Mouse (Mus musculus): Measurements from ENCODE around the gene Itgav. TPM values are rescaled to one million over a fixed set of nuclear protein-coding genes. Genes with fewer than 3 reads are reported as not detected.

Itgav gene
- polyA plus RNA-seq, 1 experiment from 2014 or later: 75.9 TPM

- Histone ChIP-seq H3K36me3 (ENCODE audit: control insufficient read depth, insufficient read depth, low read length) (peaks cover 16% of the 10 kb centered on the region), H3K4me2 (no peak overlapping the region), H3K27me3 (ENCODE audit: control insufficient read depth, insufficient read depth, low read length) (no peaks in the 10 kb centered on the region), H3K4me3 (ENCODE audit: low read depth, low read length) (no peak overlapping the region), H3K4me1 (ENCODE audit: control insufficient read depth, insufficient read depth, low read length) (no peaks in the 10 kb centered on the region), H3K9ac (ENCODE audit: low read depth, low read length) (no peak overlapping the region), H3K9me3 (replicated peaks; ENCODE audit: control insufficient read depth, low read length) (no peaks in the 10 kb centered on the region), H3K27ac (ENCODE audit: low read depth, low read length) (no peak overlapping the region)
- 80% methylated on average over 4 of the region's 4 CpGs for WGBS (ENCODE audit: insufficient replicate concordance)
- ATAC-seq (replicated peaks; ENCODE audit: insufficient number of reproducible peaks, low FRiP score, low TSS enrichment): no peak
These were observed 71.6 kb downstream of the Itgav start for GRCm38 (mm10) chr2:83795766-83796165.

GRCm38 (mm10) chr2:83797902-83798497, 73.8 kb downstream of the Itgav start:
- Histone ChIP-seq H3K36me3 (ENCODE audit: control insufficient read depth, insufficient read depth, low read length) (peaks cover 21% of the 10 kb centered on the region), H3K27ac (ENCODE audit: low read depth, low read length) (no peak overlapping the region), H3K4me2 (no peak overlapping the region), H3K4me1 (ENCODE audit: control insufficient read depth, insufficient read depth, low read length) (no peaks in the 10 kb centered on the region), H3K4me3 (ENCODE audit: low read depth, low read length) (no peak overlapping the region), H3K27me3 (ENCODE audit: control insufficient read depth, insufficient read depth, low read length) (no peaks in the 10 kb centered on the region), H3K9me3 (replicated peaks; ENCODE audit: control insufficient read depth, low read length) (no peaks in the 10 kb centered on the region), H3K9ac (ENCODE audit: low read depth, low read length) (no peak overlapping the region)
- ATAC-seq (replicated peaks; ENCODE audit: insufficient number of reproducible peaks, low FRiP score, low TSS enrichment): no peak
- WGBS (ENCODE audit: insufficient replicate concordance): 82% methylated on average over 9 of the region's 9 CpGs

- 0% methylated on average over 44 of the region's 63 CpGs for WGBS (ENCODE audit: insufficient replicate concordance)
- H3K4me3 ChIP-seq (ENCODE audit: low read depth, low read length): peak within 1 kb of the TSS; percentile 71
- H3K27ac ChIP-seq (ENCODE audit: low read depth, low read length): no peak within 1 kb of the TSS
- H3K4me2 ChIP-seq: peak within 1 kb of the TSS; percentile 94
- peaks cover 4% of the 10 kb centered on the region for H3K27me3 ChIP-seq (ENCODE audit: control insufficient read depth, insufficient read depth, low read length)
- no peaks in the 10 kb centered on the region for H3K36me3 ChIP-seq (ENCODE audit: control insufficient read depth, insufficient read depth, low read length)
- peak; percentile 82 for ATAC-seq (replicated peaks; ENCODE audit: insufficient number of reproducible peaks, low FRiP score, low TSS enrichment)
- no peaks in the 10 kb centered on the region for H3K4me1 ChIP-seq (ENCODE audit: control insufficient read depth, insufficient read depth, low read length)
- peak within 1 kb of the TSS; percentile 70 for H3K9ac ChIP-seq (ENCODE audit: low read depth, low read length)
- no peaks in the 10 kb centered on the region for H3K9me3 ChIP-seq (replicated peaks; ENCODE audit: control insufficient read depth, low read length)
These were observed 88.5 kb downstream of the Itgav start, which contains the start of gene Fam171b for GRCm38 (mm10) chr2:83812483-83813272. Gene Fam171b (plus strand): TSS chr2:83812636.

GRCm38 (mm10) chr2:83813273-83813892, 89.2 kb downstream of the Itgav start:
- no peak overlapping the region; the same call in 1 of the 2 replicates for H3K9ac ChIP-seq (ENCODE audit: low read depth, low read length)
- 19% methylated on average over 10 of the region's 10 CpGs for WGBS (ENCODE audit: insufficient replicate concordance)
- no peak for ATAC-seq (replicated peaks; ENCODE audit: insufficient number of reproducible peaks, low FRiP score, low TSS enrichment)

GRCm38 (mm10) chr2:83814009-83814408, 89.8 kb downstream of the Itgav start:
- peaks cover 4% of the 10 kb centered on the region for H3K27me3 ChIP-seq (ENCODE audit: control insufficient read depth, insufficient read depth, low read length)
- H3K4me1 ChIP-seq (ENCODE audit: control insufficient read depth, insufficient read depth, low read length): no peaks in the 10 kb centered on the region
- 62% methylated on average over 6 of the region's 6 CpGs for WGBS (ENCODE audit: insufficient replicate concordance)
- H3K4me2 ChIP-seq: no peak overlapping the region
- no peaks in the 10 kb centered on the region for H3K9me3 ChIP-seq (replicated peaks; ENCODE audit: control insufficient read depth, low read length)
- H3K9ac ChIP-seq (ENCODE audit: low read depth, low read length): no peak overlapping the region
- H3K4me3 ChIP-seq (ENCODE audit: low read depth, low read length): no peak overlapping the region
- no peak overlapping the region for H3K27ac ChIP-seq (ENCODE audit: low read depth, low read length)
- no peak for ATAC-seq (replicated peaks; ENCODE audit: insufficient number of reproducible peaks, low FRiP score, low TSS enrichment)
- no peaks in the 10 kb centered on the region for H3K36me3 ChIP-seq (ENCODE audit: control insufficient read depth, insufficient read depth, low read length)

More at GRCm38 (mm10) chr2:83813273-83813892, 89.2 kb downstream of the Itgav start:
- Histone ChIP-seq H3K27me3 (ENCODE audit: control insufficient read depth, insufficient read depth, low read length) (peaks cover 4% of the 10 kb centered on the region), H3K9me3 (replicated peaks; ENCODE audit: control insufficient read depth, low read length) (no peaks in the 10 kb centered on the region), H3K27ac (ENCODE audit: low read depth, low read length) (no peak overlapping the region), H3K4me1 (ENCODE audit: control insufficient read depth, insufficient read depth, low read length) (no peaks in the 10 kb centered on the region), H3K4me3 (ENCODE audit: low read depth, low read length) (peak overlapping the region; percentile 71), H3K4me2 (peak overlapping the region; percentile 94), H3K36me3 (ENCODE audit: control insufficient read depth, insufficient read depth, low read length) (no peaks in the 10 kb centered on the region)

GRCm38 (mm10) chr2:83816147-83816546, 92.0 kb downstream of the Itgav start:
- H3K4me2 ChIP-seq: no peak overlapping the region
- no peak overlapping the region for H3K27ac ChIP-seq (ENCODE audit: low read depth, low read length)
- no peak for ATAC-seq (replicated peaks; ENCODE audit: insufficient number of reproducible peaks, low FRiP score, low TSS enrichment)
- H3K36me3 ChIP-seq (ENCODE audit: control insufficient read depth, insufficient read depth, low read length): no peaks in the 10 kb centered on the region
- no peaks in the 10 kb centered on the region for H3K9me3 ChIP-seq (replicated peaks; ENCODE audit: control insufficient read depth, low read length)
- H3K4me1 ChIP-seq (ENCODE audit: control insufficient read depth, insufficient read depth, low read length): no peaks in the 10 kb centered on the region
- 70% methylated on average over 6 of the region's 6 CpGs for WGBS (ENCODE audit: insufficient replicate concordance)
- no peak overlapping the region for H3K9ac ChIP-seq (ENCODE audit: low read depth, low read length)
- no peak overlapping the region for H3K4me3 ChIP-seq (ENCODE audit: low read depth, low read length)
- H3K27me3 ChIP-seq (ENCODE audit: control insufficient read depth, insufficient read depth, low read length): peaks cover 4% of the 10 kb centered on the region

GRCm38 (mm10) chr2:83825161-83825560, 101.0 kb downstream of the Itgav start:
- Histone ChIP-seq H3K36me3 (ENCODE audit: control insufficient read depth, insufficient read depth, low read length) (no peaks in the 10 kb centered on the region), H3K27ac (ENCODE audit: low read depth, low read length) (no peak overlapping the region), H3K4me2 (no peak overlapping the region), H3K4me1 (ENCODE audit: control insufficient read depth, insufficient read depth, low read length) (no peaks in the 10 kb centered on the region), H3K9me3 (replicated peaks; ENCODE audit: control insufficient read depth, low read length) (no peaks in the 10 kb centered on the region), H3K4me3 (ENCODE audit: low read depth, low read length) (no peak overlapping the region), H3K9ac (ENCODE audit: low read depth, low read length) (no peak overlapping the region), H3K27me3 (ENCODE audit: control insufficient read depth, insufficient read depth, low read length) (no peaks in the 10 kb centered on the region)
- ATAC-seq (replicated peaks; ENCODE audit: insufficient number of reproducible peaks, low FRiP score, low TSS enrichment): no peak
- WGBS (ENCODE audit: insufficient replicate concordance): 76% methylated on average over 5 of the region's 5 CpGs

GRCm38 (mm10) chr2:83828895-83829539, 104.8 kb downstream of the Itgav start:
- no peaks in the 10 kb centered on the region for H3K27me3 ChIP-seq (ENCODE audit: control insufficient read depth, insufficient read depth, low read length)
- H3K4me1 ChIP-seq (ENCODE audit: control insufficient read depth, insufficient read depth, low read length): no peaks in the 10 kb centered on the region
- H3K4me2 ChIP-seq: no peak overlapping the region
- H3K9ac ChIP-seq (ENCODE audit: low read depth, low read length): no peak overlapping the region
- no peak overlapping the region for H3K4me3 ChIP-seq (ENCODE audit: low read depth, low read length)
- H3K9me3 ChIP-seq (replicated peaks; ENCODE audit: control insufficient read depth, low read length): no peaks in the 10 kb centered on the region
- 82% methylated on average over 3 of the region's 3 CpGs for WGBS (ENCODE audit: insufficient replicate concordance)
- no peaks in the 10 kb centered on the region for H3K36me3 ChIP-seq (ENCODE audit: control insufficient read depth, insufficient read depth, low read length)
- ATAC-seq (replicated peaks; ENCODE audit: insufficient number of reproducible peaks, low FRiP score, low TSS enrichment): no peak
- no peak overlapping the region for H3K27ac ChIP-seq (ENCODE audit: low read depth, low read length)

Data from heart, embryonic 11.5 days (tissue).